Mouse (Mus musculus) regulatory T cell (primary cell): ENCODE results near the gene Prdx5.

Experiments used
- in situ Hi-C: fragments of 300-600 bp; cut with MboI, MseI; formaldehyde crosslinking; loops from one replicate; pipeline ENCODE4 v1.15.1; 2025; ENCODE audit warnings: high pct_unique_total_duplicates

The Prdx5 gene

DNA sequence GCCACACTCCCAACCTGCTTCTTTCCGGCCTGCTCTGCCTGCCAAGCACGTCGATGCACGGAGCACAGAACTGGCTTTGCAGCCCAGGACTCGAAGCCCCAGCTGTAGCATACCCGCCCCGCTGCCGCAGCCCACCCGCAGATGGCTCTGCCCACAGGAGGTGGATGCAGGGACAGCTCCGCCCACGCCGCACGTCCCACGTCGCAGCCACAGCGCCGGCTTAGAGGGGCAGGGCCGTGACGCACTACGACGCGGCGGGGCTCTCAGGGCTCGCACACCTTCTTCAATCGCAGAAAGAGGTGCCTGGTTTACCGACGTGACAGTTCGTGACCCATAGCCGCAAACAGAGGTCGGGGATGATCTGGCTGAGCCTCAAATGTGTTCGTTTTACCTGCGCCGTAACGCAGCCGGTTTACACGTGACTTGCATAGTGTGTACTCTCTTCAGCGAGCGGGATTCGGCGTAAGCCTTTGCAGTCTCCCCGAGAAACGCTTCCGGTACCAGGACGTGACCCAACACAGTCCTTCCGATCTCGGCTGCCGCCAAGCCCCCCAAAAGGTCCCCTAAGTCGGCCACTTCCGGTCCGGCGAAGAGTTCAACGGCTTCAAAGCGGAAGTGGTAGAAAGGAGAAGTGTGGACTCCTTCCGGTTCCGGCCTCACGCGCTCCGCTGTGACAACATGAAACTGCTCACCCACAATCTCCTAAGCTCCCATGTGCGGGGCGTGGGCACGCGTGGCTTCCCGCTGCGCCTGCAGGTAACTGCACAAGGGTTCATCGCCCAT, at the start of gene Prdx5, which contains the start of gene Trmt112:
Gene Prdx5, minus strand, starts transcription at position 600 of the 783 bp plus-strand sequence.
Gene Trmt112, plus strand, starts transcription at position 192 of the 783 bp plus-strand sequence.
- in situ Hi-C loops: loop anchor here (5.0 kb wide), 1 partner anchor 37 kb away; no protein-coding TSS in a partner anchor

DNA sequence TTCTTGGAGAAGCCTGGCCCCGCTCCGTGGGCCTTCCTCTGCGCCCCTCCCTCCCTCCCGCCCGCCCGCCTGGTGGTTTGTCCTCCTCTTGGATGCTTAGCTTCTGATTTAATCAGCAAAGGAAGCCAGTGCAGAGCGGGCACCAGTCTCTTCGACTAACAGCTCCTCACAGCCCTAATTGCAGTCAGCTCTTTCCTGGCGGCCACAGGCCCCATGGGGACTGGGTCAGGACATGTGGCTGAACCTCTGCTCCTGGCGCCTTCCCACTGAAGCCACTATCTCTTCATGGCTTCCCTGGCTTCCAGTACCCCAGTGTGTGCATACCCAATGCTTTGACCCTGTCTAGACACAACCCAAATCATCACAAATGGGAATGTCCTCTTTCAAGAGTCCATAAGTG, 46.6 kb upstream of the Prdx5 start:
- in situ Hi-C loops: loop anchor here (10.0 kb wide), 1 partner anchor 1312 kb away; no protein-coding TSS in a partner anchor

DNA sequence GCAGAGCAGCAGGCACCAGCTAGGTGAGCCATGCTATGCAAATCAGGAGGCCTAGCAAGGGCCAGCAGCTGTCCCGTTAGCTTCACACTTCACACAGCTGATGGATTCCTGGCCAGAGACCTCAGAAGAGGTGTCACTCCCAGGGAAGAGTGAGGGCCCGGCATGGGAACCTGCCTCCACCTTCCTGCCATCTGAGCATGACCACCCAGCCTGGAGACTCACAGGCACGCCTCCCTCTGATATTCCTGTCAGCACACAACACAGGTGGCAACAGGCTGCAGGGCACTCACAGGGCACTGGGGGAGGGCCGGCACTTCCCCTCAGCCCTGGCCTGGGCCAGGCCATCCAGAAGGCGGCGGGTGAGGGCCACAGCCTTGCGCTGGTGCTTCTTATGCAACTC, 45.5 kb upstream of the Prdx5 start:
- in situ Hi-C loops: loop anchor here (10.0 kb wide), 1 partner anchor 1311 kb away; no protein-coding TSS in a partner anchor

DNA sequence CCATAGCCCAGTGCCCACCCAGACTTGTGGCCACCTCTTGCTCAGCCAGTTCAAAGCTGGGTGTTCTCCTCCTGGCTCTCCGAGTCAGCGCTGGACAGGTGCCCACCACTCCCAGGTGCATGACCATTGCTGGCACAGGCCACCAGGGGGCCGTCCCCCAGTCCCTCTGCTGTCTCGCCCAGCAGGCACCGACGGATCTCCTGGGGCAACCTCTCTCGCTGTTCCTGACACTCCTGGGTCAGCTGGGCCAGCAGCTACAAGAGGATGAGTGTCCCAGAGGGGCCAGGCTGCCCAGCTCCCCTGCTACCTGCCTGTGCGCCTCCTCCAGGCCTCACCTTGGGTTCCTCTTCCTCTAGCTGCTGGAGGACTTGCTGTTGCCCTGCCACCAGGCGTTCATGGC, 44.1 kb upstream of the Prdx5 start:
- in situ Hi-C loops: loop anchor here (10.0 kb wide), 1 partner anchor 1309 kb away; no protein-coding TSS in a partner anchor

DNA sequence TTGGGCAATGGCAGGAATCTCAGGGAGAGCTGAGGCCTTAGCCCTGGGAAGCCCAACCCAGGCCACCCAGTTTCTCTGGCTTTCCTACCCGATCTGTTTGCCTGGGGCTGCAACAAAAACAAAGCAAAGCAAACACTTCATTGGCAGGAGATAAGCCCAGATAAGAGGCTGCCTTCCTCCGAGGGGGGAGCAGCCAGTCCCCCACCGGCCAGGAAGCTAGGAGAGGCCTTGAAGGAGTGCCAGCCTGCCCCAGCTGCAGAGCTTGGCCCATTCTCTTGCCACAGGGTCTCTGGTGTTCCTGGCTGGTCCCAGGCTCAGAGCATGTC, 42.8 kb upstream of the Prdx5 start:
- in situ Hi-C loops: loop anchor here (10.0 kb wide), 1 partner anchor 1308 kb away; no protein-coding TSS in a partner anchor

DNA sequence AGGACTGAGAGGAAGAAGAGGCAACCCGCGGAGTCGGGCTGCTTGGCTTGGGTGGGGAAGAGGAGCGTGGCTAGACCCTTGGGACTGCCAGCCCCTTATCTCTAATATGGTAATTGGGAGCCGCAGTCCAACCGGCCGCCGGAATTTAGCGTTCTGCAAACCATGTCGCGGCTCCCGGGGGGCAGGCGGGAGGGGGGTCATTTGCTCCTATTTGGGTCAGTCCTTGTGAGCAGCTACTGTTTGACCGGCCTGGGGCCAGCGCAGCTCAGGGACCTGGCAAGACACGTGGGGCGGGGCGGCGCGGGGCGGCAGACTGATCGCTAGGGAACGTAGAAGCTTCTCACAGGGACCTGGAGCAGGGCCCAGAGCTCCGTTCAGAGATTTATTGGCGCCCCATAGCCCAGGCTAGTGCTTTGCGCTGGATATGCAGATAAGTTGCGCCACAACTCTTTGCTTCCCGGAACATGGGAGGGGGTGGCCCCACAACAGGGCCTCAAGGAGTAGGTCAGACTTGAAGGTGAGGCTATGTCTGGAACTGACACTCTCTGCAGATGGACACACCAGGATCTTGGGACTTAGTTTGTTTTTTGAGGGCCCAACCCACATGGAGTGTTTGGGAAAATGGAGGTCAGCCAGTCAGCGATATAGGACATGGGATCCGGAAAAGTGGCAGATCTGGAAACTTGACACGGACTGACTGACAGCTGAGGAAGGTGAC, 42.2 kb upstream of the Prdx5 start:
- in situ Hi-C loops: loop anchor here (10.0 kb wide), 1 partner anchor 1307 kb away; no protein-coding TSS in a partner anchor

DNA sequence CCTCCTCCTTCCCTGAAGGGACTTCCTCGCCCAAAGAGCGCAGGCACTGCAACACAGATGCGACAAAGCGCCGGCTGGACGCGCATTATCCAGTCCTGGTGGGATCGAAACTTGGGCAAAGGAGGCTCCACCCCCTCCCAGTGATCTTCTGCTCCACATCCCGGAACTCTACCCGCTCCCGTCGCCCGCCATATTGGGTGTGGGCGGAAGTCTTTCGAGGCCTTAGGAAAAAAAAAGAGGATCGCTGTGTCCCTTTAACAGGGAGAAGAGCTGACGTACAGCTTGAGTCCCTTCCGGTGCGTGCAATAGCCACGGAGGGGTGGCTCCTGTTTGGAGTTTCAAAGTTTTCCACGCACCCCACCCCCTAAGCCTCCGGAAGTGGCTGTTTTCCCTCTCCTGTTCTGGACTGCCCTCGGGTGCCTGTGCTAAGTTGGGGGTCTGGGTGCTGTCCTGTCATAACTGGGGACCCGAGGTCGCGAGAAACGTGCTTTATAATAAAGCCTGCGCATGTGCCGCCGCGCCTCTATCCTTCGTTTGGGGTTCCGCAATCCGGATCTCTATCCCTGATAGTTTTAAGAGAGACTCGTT, 41.6 kb upstream of the Prdx5 start:
- in situ Hi-C loops: loop anchor here (10.0 kb wide), 1 partner anchor 1307 kb away; no protein-coding TSS in a partner anchor

DNA sequence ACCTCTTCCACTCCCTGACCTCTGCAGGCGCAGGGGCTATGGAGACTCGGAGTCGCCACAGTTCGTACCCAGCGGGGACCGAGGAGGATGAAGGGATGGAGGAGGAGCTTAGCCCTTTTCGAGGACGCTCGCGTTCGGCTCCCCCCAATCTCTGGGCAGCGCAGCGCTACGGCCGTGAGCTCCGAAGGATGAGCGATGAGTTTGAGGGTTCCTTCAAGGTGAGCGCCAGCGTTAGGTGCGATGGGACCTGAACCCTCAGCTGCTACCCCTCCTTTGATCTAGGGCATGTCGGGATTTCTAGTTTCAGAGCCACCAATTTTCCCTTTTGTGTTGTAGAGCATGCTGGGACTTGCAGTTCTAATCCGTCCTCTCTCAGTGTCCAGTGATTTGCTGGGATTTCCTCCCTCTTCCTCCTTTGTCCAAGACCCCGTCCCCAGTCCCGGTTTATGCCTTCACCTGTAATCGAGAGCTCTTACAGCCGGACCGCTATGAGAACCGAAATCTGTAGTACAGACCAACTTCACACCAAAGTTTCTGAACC, 40.8 kb upstream of the Prdx5 start:
- in situ Hi-C loops: loop anchor here (10.0 kb wide), 1 partner anchor 1306 kb away; no protein-coding TSS in a partner anchor

DNA sequence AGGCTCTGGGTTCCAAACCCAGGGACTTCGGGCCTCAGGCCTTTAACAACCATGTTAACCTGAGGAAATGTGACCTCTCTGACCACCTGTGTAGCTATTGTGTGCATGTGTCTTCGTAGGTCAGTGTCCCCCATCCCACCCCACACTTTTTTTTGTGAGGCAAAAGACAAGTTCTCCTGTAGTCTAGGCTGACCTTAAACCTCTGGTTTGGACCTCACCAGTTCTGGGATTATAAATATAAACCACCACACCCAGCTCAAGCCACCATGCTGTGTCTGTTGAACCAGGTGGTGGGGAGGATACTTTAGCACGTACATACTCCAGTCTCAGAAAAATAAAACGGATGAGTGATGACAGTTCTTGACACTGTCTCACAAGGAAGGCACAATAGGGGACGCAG, 40.0 kb upstream of the Prdx5 start:
- in situ Hi-C loops: loop anchor here (10.0 kb wide), 1 partner anchor 1305 kb away; no protein-coding TSS in a partner anchor

DNA sequence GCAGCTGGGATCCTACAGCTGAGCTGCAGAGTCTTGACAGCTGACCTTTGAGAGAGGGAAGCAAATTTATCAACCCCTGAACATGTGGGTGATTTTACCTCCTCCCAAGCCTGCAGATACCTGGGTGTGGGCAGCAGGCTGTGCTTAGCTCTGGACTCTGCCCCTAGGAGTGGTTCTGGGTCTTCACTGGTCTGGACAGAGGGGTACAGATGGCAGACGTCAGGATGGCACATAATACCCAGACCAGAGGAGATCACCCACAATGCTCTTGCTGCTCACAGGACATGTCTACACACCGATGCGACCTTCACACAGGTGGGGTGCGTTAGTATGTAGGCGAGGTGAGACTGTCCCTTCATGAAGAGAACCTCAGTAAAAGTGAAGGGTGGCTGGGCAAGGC, 39.6 kb upstream of the Prdx5 start:
- in situ Hi-C loops: no loop called here

DNA sequence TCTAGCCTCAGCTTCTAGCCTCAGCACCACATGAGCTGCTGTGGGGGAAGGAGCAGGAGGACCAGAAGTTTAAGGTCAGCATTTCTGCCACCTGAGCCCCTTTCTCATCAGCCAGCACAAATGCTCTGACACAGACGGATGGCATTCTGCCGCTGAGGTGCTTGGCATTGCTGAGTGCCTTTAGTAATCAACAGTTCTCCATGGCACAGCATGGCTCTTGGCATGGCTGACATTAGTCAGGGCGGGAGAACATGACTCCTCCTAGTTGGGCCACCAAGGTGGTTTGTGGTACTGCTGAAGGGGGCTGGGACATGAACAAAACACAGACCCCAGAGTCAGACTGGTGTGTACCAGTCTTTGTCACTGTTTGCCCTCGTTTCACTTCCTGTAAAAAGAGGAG, 38.3 kb upstream of the Prdx5 start:
- in situ Hi-C loops: no loop called here

DNA sequence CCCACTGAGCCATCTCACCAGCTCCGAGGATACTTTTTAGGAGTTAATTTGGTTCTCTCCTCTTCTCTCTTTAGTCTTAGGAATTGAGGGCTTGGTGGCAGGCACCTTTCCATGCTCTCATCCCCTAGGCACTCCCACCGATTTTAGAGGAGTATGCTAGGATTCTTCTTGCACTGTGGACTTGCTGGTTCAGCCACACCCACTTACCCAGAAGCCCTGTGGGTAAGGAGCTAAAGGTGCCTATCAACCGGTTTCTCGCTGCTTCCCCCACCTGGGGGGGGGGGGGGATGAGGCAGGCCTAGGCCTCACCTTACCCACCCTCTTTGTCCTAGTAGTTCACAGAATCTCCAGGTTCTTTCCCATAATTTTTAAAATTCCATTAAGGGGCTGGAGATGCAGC, 37.8 kb upstream of the Prdx5 start:
- in situ Hi-C loops: no loop called here

DNA sequence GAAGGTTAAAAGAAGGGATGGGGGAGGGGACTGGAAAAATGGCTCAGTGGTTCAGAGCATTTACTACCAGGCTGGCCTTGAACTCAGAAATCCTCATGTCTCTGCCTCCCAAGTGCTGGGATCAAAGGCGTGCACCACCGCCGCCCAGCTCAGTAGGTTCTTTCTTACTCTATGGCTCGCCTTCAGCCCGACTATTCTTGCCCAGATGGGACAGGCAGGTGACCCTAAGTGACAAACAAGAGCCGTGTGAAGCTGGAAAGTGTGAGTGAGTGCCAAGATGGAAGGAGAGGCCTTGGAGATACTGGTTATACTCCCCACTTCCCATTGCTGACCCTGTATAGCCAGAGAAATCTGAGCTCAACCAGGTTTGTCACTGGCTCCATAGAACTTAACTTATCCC, 33.8 kb upstream of the Prdx5 start:
- in situ Hi-C loops: no loop called here

DNA sequence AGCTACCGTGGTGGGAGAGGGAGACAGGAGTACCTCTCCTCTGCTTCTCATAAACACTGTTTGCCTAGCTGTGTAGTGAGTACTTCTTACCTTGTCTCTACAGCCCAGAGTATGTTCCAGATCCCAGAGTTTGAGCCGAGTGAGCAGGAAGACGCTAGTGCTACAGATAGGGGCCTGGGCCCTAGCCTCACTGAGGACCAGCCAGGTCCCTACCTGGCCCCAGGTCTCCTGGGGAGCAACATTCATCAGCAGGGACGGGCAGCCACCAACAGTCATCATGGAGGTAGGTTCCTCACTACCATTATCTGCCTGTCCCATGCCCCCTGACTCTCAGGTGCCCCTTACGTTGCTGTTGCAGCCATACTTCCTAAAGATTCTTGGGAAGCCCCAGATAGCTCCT, 32.9 kb upstream of the Prdx5 start:
- in situ Hi-C loops: no loop called here

DNA sequence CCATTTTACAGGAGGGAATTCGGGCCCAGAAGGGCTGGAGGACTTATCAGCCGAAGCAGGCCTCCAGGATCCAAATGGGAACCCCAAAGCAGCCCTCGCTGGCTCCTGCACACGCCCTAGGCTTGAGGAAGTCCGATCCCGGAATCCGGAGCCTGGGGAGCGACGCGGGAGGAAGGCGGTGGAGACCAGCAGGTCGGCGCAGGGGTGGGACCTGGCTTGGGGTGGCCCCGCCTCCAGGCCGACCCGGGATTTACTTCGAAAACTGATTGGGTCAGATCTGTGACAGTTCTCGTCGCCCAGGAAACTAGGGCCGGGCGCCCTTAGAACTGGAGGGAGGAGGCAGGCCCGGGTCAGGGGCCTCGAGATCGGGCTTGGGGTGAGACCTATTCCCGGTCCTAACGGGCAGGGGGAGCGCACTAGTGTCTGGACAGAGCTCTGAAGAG, 32.4 kb upstream of the Prdx5 start, which contains the start of gene Gpr137:
Gene Gpr137, minus strand, starts transcription at position 232 of the 443 bp plus-strand sequence.
- in situ Hi-C loops: no loop called here

DNA sequence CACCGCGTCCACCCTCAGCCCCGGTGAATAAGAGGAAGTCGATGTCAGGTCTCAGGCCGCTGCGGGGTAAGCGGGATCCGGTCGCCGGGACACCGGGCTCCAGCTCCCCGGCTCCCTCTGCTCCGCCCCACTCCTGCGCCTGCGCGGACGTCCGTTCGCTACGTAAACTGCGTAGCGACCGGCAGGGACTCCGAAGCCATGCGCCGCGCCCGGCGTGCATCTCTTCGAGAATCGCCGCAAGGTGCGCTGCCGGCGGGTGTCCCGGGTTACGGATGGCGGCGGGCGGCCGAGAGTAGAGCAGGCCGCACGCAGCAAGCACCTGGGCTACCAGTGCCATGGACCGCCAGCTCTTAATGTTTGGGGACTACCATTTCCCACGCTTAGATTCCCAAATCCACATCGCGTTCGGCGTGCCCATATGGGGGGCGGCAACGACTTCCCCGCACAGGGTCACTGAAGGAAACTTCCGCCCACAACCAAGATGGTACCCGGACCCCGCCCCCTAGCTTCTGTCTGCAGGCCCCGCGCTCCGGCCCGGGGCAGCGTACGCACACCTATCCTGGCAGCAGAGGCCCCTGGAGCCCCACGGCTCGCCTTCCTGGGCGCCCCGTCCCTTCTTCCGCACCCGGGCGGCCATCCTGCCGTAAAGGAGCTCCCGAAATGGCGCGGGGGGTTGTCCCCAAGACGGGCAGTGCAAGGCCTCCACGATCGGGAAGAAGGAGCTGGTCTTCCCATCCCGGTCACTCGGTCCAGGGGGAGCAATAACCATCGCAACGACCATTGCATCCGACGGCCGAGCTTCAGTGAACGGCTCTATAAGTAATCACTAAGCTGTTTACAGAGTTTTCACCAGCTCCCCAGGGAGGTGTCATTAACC, 31.7 kb upstream of the Prdx5 start, which contains the start of gene Bad:
Gene Bad, plus strand, starts transcription at position 490 of the 877 bp plus-strand sequence.
- in situ Hi-C loops: no loop called here

DNA sequence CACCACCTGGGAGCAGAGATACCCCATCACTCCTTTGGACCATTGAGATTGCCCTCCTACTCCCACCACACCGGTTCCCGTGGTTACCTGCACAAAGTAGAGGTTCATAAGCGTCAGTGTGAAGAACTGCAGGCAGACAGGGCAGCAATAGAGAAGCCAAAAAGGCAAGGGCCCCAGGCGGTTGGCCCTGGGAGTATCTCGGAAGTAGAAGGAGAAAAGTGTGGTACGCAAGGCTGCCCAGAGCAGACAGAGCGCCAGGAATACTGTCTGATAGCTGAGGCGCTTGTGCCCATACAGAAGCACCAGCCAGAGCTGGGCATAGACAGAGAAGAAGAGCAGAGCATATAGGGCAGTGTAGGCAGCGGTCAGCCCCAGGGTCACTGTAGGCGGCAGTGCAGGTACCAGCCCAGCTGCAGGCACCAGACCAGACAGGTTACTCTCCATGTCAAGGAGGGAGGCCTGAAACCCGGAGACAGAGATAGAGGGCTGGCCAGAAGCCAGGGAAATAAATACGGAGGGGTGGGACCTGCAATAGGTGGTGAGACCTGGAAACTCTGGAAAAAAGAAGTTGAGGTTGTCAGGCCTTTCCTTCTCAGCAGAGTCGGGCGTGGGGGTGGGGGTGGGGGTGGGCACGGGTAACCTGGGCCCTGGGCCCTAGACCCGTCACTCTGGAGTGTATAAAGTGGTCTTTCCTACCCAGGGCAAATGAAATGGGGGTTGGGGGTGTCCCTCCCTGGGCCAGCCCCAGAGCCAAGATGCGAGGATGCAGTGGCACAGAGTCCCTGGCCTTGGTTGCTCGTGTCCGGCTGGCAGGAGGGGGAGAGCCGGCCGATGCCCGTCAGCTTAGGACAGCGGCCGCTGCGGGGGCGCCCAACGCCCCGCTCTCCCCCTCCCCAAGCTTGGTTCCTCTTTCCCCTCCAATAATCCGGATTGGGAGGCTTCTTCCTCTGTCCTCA, 30.8 kb upstream of the Prdx5 start:
- in situ Hi-C loops: no loop called here

DNA sequence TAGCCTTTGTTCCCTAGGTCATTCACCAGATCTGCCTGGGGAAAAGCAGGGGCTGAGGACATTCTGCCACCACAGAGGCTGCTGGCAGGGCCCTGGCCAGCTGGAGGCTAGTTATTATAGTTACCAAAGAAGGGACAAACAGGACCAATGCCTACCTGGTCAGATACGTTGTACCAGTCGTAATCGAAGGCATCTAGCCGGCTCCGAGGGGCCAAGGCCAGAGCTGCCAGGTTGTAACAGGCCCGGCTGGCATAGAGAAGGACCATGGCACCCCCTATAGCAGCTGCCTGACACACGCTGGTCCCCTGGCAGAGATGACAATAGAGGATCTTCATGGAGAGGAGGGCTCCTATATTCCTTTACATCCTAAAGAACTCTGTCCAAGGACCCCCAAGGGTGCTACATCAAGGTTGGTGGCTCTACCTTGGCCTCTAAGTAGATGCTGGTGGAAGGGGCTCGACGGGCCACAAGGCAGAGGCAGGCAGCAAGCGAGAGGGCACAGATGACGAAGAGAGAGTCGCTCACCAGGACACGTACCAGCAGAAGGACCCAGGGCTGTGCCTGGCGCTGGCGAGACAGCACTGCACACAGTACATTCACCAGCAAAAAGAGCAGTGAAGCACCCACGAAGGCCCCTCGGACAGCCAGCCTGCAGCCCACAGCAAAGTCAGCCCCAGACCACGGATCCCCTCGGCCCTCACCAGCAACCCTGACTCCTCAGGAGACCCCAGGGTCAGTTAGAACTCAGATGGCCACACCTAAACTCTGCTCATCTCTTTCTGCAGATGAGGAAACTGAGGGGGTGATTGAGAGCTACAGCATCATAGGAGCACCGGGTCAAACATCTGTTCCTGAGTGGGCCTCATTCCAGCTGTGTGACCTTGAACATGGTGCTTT, 29.4 kb upstream of the Prdx5 start:
- in situ Hi-C loops: loop anchor here (5.0 kb wide), 1 partner anchor 78 kb away; the partner anchor contains the start of gene Fermt3
